Mouse (Mus musculus): ENCODE measurements around the gene Esp23.

- TF ChIP-seq CTCF (IDR thresholded peaks at IDR 0.05) (no peak), EP300 (IDR thresholded peaks at IDR 0.05) (no peak)
Measured at GRCm38 (mm10) chr17:39095034-39095433, 18.2 kb upstream of the Esp23 start, which contains the start of gene Esp22.
